Mouse (Mus musculus): Measurements from ENCODE around the gene Xndc1.

The Xndc1 gene

GRCm38 (mm10) chr7:102081784-102082183, 16.5 kb downstream of the Xndc1 start:
- no peak for DNase-seq (ENCODE audit: low read depth, low spot score)

- no peak for DNase-seq (ENCODE audit: low read depth, low spot score)
Measured at GRCm38 (mm10) chr7:102082816-102083215, 17.5 kb downstream of the Xndc1 start, which contains the start of gene Trpc2. Trpc2 (plus strand) TSS chr7:102083116.

- DNase-seq (ENCODE audit: low read depth, low spot score) = no peak
Measured at GRCm38 (mm10) chr7:102084041-102084696, 18.9 kb downstream of the Xndc1 start.

- no peak for DNase-seq (ENCODE audit: low read depth, low spot score)
Measured at GRCm38 (mm10) chr7:102087336-102087735, 22.0 kb downstream of the Xndc1 start.

GRCm38 (mm10) chr7:102099760-102100661, 34.7 kb downstream of the Xndc1 start:
- no peak for DNase-seq (ENCODE audit: low read depth, low spot score)

GRCm38 (mm10) chr7:102100868-102101267, 35.6 kb downstream of the Xndc1 start:
- DNase-seq (ENCODE audit: low read depth, low spot score) = no peak

- no peak for DNase-seq (ENCODE audit: low read depth, low spot score)
Measured at GRCm38 (mm10) chr7:102101487-102101886, 36.2 kb downstream of the Xndc1 start, which contains the start of gene Art1. Art1 (plus strand) TSS chr7:102101743.

GRCm38 (mm10) chr7:102102241-102102640, 36.9 kb downstream of the Xndc1 start:
- no peak for DNase-seq (ENCODE audit: low read depth, low spot score)

- no peak for DNase-seq (ENCODE audit: low read depth, low spot score)
Measured at GRCm38 (mm10) chr7:102102696-102103095, 37.4 kb downstream of the Xndc1 start.

GRCm38 (mm10) chr7:102103555-102103954, 38.2 kb downstream of the Xndc1 start:
- no peak for DNase-seq (ENCODE audit: low read depth, low spot score)

GRCm38 (mm10) chr7:102104126-102104525, 38.8 kb downstream of the Xndc1 start:
- no peak for DNase-seq (ENCODE audit: low read depth, low spot score)

- no peak for DNase-seq (ENCODE audit: low read depth, low spot score)
Measured at GRCm38 (mm10) chr7:102106700-102107141, 41.4 kb downstream of the Xndc1 start.

GRCm38 (mm10) chr7:102108206-102108605, 42.9 kb downstream of the Xndc1 start:
- no peak for DNase-seq (ENCODE audit: low read depth, low spot score)

GRCm38 (mm10) chr7:102109171-102109570, 43.9 kb downstream of the Xndc1 start, which contains the start of gene Art5:
Art5 (minus strand) TSS chr7:102109489.
- DNase-seq (ENCODE audit: low read depth, low spot score) = no peak

- DNase-seq (ENCODE audit: low read depth, low spot score) = no peak
Measured at GRCm38 (mm10) chr7:102109746-102110145, 44.4 kb downstream of the Xndc1 start.

GRCm38 (mm10) chr7:102113151-102113729, 47.9 kb downstream of the Xndc1 start:
- DNase-seq (ENCODE audit: low read depth, low spot score) = no peak

- peak; percentile 11 for DNase-seq (ENCODE audit: low read depth, low spot score)
Measured at GRCm38 (mm10) chr7:102116579-102117331, 51.4 kb downstream of the Xndc1 start, which contains the start of gene Chrna10. Chrna10 (minus strand) TSS chr7:102116828.

GRCm38 (mm10) chr7:102117382-102117781, 52.1 kb downstream of the Xndc1 start:
- DNase-seq (ENCODE audit: low read depth, low spot score) = no peak

GRCm38 (mm10) chr7:102120326-102120725, 55.0 kb downstream of the Xndc1 start:
- no peak for DNase-seq (ENCODE audit: low read depth, low spot score)

- no peak for DNase-seq (ENCODE audit: low read depth, low spot score)
Measured at GRCm38 (mm10) chr7:102132395-102132794, 67.1 kb downstream of the Xndc1 start.

All from 3T3-L1 (cell line).